Mouse (Mus musculus): ENCODE data around the gene Nudt8.
"Not testable (repeated sequence)": the region's sequence is repeated elsewhere in the genome, so short reads cannot be mapped to it uniquely, and the experiment has no call there.

The Nudt8 gene

DNA sequence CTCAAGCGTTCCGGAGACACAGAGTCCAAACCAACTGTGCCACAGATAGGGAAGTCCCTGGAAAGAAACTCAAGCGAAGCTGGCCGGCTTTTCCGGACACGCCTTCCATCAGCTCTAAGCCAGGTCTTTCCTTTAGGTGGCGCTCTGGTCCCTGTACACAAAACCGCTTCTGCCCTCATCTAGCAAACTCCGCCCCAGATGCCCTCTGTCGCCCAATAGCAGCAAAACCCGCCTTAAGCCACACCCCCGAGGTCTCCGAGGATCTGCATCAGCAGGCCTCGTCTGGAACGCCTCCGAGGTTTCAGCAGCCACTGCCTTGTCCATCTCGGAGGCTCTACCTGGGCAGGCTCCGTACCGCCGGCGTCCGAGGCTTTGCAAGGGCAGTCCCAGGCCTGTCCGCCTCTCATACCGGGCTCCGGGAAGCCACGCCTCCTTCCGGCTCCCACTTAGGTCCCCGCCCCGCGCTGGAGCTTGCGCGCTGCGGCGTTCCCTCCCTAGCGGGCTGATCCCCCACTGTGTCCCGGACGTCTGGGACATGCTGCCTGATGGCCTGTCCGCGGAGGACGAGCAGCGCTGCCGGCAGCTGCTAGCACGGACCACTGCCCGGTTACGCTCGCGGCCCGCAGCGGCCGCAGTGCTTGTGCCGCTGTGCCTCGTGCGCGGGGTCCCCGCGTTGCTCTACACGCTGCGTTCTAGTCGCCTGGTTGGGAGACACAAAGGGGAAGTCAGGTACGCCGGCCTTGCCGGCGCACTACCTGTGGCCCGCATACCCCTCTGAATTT lies at the start of gene Nudt8, which contains the start of gene Gm49405:
Nudt8 (plus strand) TSS at position 462 of the 782 bp plus-strand sequence.
Gm49405 (plus strand) TSS at position 508 of the 782 bp plus-strand sequence.
- in situ Hi-C loops (cut with MboI, MseI): no loop called here

DNA sequence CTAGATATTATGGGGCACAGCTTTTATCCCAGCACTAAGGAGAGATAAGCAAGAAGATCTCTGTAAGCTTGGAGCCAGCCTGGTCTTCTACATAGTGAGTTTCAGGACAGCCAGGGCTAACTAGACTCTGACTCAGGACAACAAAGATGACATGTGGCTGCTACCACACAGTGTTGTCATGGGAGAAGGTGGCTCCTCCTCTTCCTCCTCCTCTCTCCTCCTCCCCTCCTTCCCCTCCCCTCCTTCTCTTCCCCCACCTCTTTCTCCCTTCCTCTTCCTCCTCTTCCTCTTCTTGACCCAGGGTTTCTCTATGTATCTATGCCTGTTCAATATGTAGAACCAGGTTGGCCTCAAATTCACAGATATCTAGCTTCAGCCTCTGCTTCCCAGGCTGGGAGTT lies 48.9 kb upstream of the Nudt8 start:
- in situ Hi-C loops (cut with MboI, MseI): no loop called here

DNA sequence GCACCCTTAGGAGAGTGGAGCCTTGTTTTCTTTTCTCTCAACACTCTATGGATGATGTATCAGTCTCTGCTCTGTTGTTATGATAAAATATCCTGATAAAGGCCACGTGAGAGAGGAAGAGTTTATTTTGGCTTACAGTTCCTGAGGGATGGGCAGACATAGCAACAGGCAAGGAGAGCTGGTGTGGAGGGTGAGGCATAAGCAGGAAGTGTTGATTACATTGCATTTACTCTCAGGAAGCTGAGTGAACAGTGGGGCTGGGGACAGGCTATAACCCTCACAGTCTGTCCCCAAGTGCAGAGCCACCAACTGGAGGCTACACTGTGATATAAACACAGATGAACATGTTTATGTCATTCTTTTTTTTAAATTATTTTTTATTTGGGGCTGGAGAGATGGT lies 48.3 kb upstream of the Nudt8 start:
- in situ Hi-C loops (cut with MboI, MseI): no loop called here

DNA sequence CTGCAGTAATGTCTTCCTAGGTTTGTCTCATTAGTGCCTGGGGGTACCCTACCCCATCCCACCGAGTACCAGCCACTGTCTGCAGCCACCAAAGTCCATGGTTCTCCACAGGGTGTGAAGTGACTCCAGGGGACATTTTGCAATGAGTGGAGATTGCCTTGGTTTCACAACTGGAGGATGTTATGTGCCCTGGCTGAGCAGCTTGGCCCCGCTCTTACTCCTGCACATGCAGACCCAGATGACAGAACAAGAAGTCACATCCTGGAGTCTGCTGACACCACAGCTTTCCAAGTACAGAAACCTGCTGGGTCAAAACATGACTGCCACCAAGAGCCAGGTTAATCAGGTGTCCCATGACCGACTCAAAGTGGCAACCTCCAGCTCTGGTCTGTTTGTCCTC lies 45.3 kb upstream of the Nudt8 start:
- in situ Hi-C loops (cut with MboI, MseI): no loop called here

DNA sequence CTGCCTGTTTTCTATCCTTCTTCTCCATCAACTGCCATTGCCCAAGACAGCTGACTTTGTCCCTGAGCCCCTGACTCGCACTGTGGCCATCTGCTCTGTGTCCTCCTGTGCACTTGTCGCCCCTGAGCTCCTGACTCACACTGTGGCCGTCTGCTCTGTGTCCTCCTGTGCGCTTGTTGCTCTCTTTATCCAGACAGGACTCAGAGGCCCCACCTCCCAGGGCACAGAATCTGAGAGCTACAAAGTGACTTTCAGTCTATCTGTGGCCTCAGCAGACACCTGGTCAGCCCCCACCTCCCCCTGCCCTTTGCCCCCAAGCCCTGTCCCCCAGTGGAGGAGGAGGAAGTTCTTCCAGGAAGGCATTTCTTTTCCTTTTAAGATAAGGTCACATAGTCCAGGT lies 44.6 kb upstream of the Nudt8 start:
- in situ Hi-C loops (cut with MboI, MseI): no loop called here

DNA sequence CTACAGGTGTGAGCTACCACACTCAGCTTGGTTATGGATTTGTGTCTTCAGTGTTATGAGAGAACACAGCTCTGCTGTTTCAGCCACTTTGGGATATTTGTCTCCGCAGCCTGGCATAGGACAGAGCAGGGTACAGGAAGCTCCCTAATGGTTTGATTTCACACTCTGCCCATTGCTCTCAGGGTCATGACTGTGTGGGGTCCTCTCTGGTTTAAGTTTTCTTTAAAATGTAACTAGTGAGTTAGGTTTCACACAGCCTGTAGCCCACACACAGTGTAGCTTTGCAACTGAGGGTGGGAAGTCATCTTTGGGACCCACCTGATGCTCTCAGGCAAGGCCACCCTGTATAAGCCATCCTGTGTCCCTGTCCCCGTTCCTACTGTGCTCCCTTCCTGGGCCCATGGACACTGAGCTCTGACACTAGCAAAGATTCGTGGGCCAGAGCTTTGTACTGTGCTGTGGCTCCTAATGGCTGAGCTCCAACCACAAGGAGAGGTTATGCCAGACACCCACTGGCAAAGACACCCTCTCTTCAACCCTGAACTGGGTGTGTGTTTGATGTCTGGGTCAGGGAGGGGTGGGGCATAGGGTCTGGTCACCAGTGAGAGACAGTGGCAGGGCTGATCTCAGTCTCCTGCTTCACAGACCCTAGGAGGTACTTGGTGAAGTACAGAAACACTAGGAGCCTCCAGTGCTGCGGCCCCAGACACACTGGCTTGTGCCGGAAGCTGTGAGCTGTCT lies 42.9 kb upstream of the Nudt8 start:
- in situ Hi-C loops (cut with MboI, MseI): not testable (repeated sequence)

DNA sequence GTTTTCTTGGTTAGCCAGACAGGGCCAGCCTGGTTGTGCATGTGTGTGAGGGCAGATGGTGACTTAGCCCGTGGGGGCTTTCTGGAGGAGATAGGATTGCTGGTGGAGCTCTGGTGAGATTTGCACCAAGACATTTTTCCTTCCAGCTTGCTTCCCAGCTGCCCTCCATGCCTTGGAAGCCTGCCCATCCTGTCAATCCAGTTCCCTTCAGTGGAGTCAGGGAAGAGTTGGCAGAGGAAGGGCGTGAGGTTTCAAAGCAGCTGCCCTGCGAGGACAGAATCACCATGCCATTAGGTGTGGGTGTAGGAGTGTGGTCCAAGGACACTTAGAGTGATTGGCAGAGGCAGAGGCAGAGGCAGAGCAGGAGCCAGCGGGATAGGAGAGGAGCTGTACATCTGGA lies 41.9 kb upstream of the Nudt8 start, which contains the start of gene Aldh3b3:
Aldh3b3 (plus strand) TSS at position 176 of the 400 bp plus-strand sequence.
- in situ Hi-C loops (cut with MboI, MseI): no loop called here

DNA sequence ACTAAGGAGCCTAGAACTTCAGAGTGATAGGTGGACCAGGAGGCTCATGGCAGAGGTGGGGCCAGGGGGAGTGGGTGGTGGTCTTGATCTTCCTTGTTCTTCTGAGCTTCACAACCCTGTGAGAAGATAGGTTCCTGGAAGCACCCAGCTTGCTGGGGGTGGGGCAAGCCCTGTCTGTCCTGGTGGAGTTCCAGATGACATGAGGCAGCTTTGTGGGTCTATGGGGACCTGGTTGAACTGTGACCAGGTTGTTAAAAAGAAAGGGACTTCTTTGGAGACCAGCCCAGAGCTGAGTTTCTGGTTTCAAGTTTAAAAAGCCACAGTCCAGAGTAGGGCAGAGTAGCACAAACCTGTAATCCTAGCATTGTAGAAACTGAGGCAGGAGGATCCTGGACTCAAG lies 41.4 kb upstream of the Nudt8 start:
- in situ Hi-C loops (cut with MboI, MseI): no loop called here

DNA sequence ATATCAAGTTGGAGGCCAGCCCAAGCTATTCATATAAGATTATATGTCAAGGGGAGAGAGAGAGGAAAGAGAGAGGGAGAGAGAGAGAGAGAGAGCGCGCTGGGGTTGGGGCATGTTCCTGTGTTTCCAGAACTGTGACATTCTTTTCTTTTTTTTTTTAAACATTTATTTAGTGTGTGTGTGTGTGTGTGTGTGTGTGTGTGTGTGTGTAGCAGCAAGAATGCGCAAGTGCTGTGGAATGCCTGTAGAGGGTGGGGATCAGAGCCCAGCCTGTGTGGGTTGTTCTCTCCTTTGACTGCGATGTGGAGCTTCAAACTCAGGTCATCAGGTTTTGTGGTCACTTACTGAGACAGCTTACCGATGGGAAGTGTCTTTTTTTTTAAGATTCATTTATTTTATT lies 40.2 kb upstream of the Nudt8 start:
- in situ Hi-C loops (cut with MboI, MseI): no loop called here

DNA sequence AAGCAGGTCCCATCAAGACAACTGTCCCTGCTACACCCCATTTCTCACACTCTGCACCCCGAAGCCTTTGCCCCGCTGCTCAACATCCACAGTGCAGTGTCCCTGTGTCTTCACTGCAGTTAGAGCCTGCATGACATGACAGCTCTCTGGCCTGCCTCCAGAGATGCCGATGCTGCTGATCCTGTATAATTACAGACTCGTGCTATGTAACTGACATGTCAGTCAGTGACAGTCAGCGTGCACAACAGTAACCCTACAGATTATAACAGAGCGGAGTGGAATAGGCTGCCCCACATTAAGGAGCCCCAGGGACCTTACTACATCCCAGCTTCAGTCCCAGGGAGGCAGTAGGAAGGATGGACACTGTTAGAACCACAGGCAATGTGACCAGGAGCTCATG lies 38.6 kb upstream of the Nudt8 start:
- in situ Hi-C loops (cut with MboI, MseI): not testable (repeated sequence)

DNA sequence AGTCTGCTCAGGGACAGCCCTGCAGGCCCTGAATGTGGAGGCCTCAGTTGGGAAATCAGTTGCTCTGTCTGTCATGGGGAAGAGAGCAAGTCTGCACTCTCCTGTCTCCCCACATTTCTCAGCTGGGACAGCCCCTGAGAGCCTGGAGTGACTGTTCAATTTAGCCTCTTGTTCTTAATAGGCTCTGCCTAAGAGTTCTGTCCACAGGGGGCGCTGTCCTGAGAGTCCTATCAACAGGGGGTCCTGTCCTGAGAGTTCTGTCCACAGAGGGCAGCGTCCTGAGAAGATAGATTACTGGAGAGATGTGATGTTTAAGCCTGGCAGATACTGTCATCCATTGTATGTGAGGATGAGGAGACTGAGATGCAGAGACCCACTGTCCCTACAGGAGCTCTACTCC lies 37.9 kb upstream of the Nudt8 start:
- in situ Hi-C loops (cut with MboI, MseI): no loop called here

DNA sequence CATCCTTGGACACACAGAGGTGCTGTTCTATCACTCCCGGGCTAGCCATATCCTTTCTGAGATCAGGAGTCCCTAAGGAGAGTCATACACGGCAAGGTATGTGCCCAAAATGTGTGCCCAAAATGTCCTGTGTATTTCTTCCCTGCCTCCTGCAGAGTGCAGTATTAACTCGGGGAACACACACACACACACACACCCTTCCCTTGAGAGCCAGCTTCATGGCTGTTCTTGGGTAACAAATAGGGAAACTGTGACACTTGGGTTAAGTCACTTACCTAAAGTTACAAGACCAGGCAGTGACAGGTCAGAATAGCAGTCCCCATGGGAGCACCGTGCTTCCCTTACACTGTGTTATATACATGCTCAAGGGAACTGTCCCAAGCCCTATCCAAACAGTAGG lies 36.4 kb upstream of the Nudt8 start:
- in situ Hi-C loops (cut with MboI, MseI): no loop called here

DNA sequence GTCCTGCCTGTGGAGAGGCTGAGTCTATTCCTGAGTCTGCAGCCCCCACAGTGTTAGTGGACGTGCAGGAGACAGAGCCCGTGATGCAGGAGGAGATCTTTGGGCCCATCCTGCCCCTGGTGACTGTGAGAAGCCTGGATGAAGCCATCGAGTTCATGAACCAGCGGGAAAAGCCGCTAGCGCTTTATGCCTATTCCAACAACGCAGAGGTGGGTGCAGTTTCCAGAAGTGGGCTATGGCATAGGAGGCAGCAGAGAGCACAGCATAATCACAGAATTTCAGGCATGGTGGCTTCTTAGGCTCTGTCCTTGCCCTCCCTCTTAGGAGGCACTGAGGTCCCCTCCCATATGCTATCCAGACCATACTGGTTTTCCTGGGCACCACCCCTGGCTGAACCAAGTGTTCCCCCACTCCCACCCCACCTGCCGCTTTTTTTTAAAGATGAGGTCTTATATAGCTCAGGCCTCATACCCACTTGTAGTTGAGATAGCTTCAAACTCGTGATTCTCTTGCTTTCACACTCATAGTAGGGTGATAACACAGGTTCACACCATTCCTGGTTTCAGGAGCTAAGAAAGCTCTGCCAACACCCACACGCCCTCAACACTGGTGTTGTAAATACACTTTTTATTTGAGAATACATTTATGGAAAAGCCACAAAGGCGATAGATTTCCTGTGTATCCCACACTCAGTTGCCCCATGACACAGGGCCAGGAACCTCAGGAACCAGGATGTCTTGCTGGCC lies 33.9 kb upstream of the Nudt8 start:
- in situ Hi-C loops (cut with MboI, MseI): no loop called here

DNA sequence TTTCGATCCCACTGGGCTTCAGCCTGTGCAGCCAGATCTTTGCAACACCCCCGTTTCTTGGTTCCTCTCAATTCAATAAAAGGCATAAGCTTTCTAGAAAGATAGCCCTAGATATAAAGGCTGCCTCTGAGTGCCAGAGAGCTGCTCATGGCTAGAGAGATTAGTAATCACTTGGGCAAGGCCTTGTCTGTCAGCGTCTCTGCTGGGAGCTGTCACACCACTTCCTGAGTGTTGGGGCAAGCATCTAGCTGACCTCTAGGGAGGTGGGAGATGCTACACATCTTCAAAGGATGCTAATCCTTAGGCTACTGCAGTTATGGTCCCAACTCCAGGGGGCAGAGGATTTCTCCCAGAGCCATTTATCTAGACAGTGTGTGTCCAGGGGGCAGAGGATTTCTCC lies 33.1 kb upstream of the Nudt8 start:
- in situ Hi-C loops (cut with MboI, MseI): no loop called here

DNA sequence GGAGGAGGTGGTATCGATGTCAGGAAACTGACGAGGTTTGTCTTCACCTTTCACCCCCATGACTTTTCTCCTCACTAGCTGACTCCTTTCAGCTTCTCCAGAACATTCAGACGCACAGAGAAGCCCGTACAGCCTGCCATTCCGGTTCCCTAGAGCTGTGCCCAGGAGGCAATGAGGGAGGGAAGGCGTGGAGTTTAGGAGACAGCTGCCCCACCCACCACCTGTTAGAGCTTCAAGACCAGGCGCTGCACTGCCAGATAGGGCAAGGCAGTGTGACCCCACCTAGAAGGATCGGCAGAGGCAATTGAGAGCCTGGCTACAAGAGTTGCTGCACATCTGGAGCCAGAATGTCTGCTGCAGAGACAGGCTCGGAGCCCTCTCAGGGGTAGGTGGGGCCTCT lies 28.2 kb upstream of the Nudt8 start, which contains the start of gene Aldh3b2:
Aldh3b2 (plus strand) TSS at position 100 of the 400 bp plus-strand sequence.
- in situ Hi-C loops (cut with MboI, MseI): no loop called here

DNA sequence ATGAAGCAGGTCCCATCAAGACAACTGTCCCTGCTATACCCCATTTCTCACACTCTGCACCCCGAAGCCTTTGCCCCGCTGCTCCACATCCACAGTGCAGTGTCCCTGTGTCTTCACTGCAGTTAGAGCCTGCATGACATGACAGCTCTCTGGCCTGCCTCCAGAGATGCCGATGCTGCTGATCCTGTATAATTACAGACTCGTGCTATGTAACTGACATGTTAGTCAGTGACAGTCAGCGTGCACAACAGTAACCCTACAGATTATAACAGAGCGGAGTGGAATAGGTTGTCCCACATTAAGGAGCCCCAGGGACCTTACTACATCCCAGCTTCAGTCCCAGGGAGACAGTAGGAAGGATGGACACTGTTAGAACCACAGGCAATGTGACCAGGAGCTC lies 25.8 kb upstream of the Nudt8 start:
- in situ Hi-C loops (cut with MboI, MseI): not testable (repeated sequence)

DNA sequence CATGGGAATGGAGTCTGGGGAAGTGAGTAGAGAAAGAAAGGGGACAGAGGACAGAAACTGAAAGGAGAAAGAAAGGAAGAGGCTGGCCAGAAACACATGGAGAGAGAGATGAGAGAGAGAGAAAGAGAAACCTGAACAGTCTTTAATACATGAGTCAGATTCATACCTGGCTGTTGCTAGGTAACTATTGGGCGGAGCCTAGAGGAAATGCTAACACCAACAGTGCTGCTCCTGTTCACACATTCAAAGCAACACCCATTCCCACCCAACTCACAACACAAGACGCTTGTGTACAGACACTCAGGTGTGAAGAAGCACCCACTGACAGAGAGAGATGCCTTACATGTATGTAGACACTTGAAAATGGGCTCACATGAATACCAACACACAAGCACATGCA lies 24.5 kb upstream of the Nudt8 start:
- in situ Hi-C loops (cut with MboI, MseI): no loop called here

DNA sequence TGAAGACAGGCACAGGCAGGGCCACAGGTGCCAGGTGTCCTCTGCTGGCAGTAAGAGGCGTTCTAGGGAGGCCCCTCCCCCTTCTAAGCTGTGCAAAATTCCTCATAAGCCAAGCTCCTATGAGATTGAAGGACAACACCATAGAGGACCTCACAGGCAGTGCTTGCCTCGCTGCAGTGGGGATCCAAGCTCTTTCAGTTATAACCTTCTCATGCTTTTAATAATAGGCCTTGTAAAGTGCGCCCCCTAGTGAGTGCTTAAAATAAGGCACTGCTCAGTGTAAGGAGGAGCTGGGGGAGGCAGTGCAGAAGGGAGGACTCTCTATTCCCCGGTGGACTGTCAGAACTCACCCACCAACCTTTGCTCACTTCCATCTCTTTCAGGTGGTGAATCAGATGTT lies 20.1 kb upstream of the Nudt8 start:
- in situ Hi-C loops (cut with MboI, MseI): loop anchor here in 1 of 2 experiments (5.0 kb wide), 1 partner anchor 38 kb away; no protein-coding TSS in a partner anchor

DNA sequence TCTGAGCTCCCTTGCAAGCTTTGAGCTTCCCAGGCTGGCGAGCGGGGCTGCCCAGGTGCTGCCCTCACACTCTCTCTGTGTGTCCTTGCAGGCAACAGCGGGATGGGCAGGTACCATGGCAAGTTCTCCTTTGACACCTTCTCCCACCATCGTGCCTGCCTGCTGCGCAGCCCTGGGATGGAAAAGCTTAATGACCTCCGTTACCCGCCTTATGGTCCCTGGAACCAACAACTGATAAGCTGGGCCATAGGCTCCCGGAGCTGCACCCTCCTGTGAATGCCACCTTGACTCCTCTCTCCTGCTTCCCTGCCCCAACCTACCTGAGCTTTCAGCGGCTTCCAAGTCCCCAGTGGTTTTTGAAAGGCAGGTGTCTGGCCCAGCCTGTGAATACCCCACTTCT lies 19.5 kb upstream of the Nudt8 start:
- in situ Hi-C loops (cut with MboI, MseI): loop anchor here in 1 of 2 experiments (5.0 kb wide), 1 partner anchor 39 kb away; no protein-coding TSS in a partner anchor

DNA sequence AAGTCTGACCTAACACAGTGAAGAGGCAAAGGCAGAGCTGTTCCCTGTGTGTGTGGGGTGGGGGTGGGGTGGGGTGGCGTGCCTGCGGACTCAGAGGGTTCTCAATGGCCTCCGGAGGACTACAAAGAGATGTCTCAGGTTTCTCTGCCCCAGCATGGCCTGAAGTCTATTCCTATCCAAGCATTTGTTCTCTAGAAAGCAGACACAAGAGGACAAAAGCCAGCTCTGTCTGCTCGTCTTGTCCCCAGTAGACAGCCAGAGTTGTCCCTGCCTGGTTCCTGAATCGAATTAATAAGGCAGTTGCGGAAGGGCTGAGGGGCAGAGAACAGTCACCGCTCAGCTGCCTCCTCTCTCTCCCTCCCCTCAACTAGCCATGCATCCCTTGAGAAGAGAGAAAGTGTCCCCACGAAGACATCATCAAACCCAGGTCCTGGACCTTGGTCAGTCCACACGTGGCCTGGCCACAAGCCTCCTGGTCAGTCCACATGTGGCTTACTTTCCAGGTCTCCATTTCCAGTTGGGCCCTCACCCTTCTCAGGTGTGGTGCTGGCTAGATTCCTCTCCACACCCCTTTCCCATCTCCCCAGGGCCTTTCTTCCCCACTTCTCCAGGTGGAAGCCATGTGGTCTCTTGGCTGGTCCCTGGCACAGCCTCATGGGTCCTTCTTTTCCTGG lies 16.7 kb upstream of the Nudt8 start:
- in situ Hi-C loops (cut with MboI, MseI): loop anchor here in 1 of 2 experiments (5.0 kb wide), 1 partner anchor 41 kb away; no protein-coding TSS in a partner anchor

DNA sequence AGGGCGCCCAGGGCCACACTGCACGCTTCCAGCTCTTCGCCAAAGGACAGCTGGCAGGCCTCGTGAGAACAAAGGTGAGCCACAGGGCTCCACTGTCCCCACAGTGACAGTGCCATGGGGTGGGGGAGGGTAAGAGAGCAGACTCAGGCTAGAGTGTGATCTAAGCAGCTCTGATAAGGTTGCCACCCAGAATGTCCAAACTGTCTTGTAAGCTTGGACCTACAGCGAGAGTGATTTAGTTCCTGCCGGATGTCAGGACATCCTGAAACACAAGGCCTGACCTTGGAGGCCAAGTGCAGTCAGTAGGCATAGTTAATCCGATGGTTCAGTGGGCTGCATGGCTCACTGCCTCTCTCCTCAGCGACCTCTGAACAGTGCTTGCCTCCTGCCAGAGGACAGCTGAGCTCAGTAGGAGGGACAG lies 15.1 kb upstream of the Nudt8 start:
- in situ Hi-C loops (cut with MboI, MseI): no loop called here
